Mouse (Mus musculus): ENCODE data around the gene Syt2. TPM values are rescaled to one million over a fixed set of nuclear protein-coding genes. Genes with fewer than 3 reads are reported as not detected.
A peak's percentile ranks its signal among the peaks of the same experiment; 100 is the strongest.

The Syt2 gene
- polyA plus RNA-seq, 1 experiment from 2014 or later, result 0.48 TPM

GRCm38 (mm10) chr1:134643702-134644101 lies 2.8 kb upstream of the Syt2 start:
- no peak for TF ChIP-seq CTCF (IDR thresholded peaks at IDR 0.05; ENCODE audit: low read depth)
- no peaks in the 10 kb centered on the region; the same call in 1 of the 2 replicates for H3K4me1 ChIP-seq (replicated peaks; ENCODE audit: control insufficient read depth, insufficient read depth, low read length)
- no peaks in the 10 kb centered on the region for H3K36me3 ChIP-seq (ENCODE audit: control insufficient read depth, insufficient read depth)
- no peaks in the 10 kb centered on the region for H3K9me3 ChIP-seq (ENCODE audit: control insufficient read depth)
- no peak overlapping the region for H3K9ac ChIP-seq (ENCODE audit: low read depth, low read length)
- no peak overlapping the region for H3K4me2 ChIP-seq (replicated peaks; ENCODE audit: low read depth)
- ATAC-seq, result no peak
- H3K4me3 ChIP-seq (ENCODE audit: low read depth, low read length), result no peak overlapping the region
- H3K27me3 ChIP-seq (replicated peaks; ENCODE audit: control insufficient read depth, insufficient read depth, low read length), result peaks cover 42% of the 10 kb centered on the region
- H3K27ac ChIP-seq (ENCODE audit: low read depth, low read length), result no peak overlapping the region
- 56% methylated on average over 6 of the region's 6 CpGs for WGBS

GRCm38 (mm10) chr1:134645408-134646200 lies 873 bp upstream of the Syt2 start:
- Histone ChIP-seq H3K4me3 (ENCODE audit: low read depth, low read length) (peak overlapping the region; percentile 54), H3K4me2 (replicated peaks; ENCODE audit: low read depth) (peak overlapping the region; percentile 86), H3K4me1 (replicated peaks; ENCODE audit: control insufficient read depth, insufficient read depth, low read length) (no peaks in the 10 kb centered on the region; the same call in 1 of the 2 replicates), H3K9me3 (ENCODE audit: control insufficient read depth) (no peaks in the 10 kb centered on the region), H3K36me3 (ENCODE audit: control insufficient read depth, insufficient read depth) (no peaks in the 10 kb centered on the region), H3K27ac (ENCODE audit: low read depth, low read length) (no peak overlapping the region), H3K27me3 (replicated peaks; ENCODE audit: control insufficient read depth, insufficient read depth, low read length) (peaks cover 49% of the 10 kb centered on the region), H3K9ac (ENCODE audit: low read depth, low read length) (no peak overlapping the region)
- TF ChIP-seq CTCF (IDR thresholded peaks at IDR 0.05; ENCODE audit: low read depth), result no peak
- ATAC-seq, result no peak
- 18% methylated on average over 16 of the region's 16 CpGs for WGBS

GRCm38 (mm10) chr1:134646963-134647282 lies 446 bp downstream of the Syt2 start:
- Histone ChIP-seq H3K27ac (ENCODE audit: low read depth, low read length) (no peak overlapping the region), H3K4me1 (replicated peaks; ENCODE audit: control insufficient read depth, insufficient read depth, low read length) (no peaks in the 10 kb centered on the region; the same call in 1 of the 2 replicates), H3K36me3 (ENCODE audit: control insufficient read depth, insufficient read depth) (no peaks in the 10 kb centered on the region), H3K9ac (ENCODE audit: low read depth, low read length) (peak overlapping the region; percentile 40), H3K27me3 (replicated peaks; ENCODE audit: control insufficient read depth, insufficient read depth, low read length) (peaks cover 49% of the 10 kb centered on the region), H3K4me3 (ENCODE audit: low read depth, low read length) (peak overlapping the region; percentile 54), H3K4me2 (replicated peaks; ENCODE audit: low read depth) (peak overlapping the region; percentile 86), H3K9me3 (ENCODE audit: control insufficient read depth) (no peaks in the 10 kb centered on the region)
- TF ChIP-seq CTCF (IDR thresholded peaks at IDR 0.05; ENCODE audit: low read depth), result no peak
- ATAC-seq, result no peak
- under 1% methylated on average over 28 of the region's 28 CpGs for WGBS

- WGBS, result 44% methylated on average over 7 of the region's 7 CpGs
- TF ChIP-seq CTCF (IDR thresholded peaks at IDR 0.05; ENCODE audit: low read depth), result no peak
- no peaks in the 10 kb centered on the region for H3K9me3 ChIP-seq (ENCODE audit: control insufficient read depth)
- no peaks in the 10 kb centered on the region; the same call in 1 of the 2 replicates for H3K4me1 ChIP-seq (replicated peaks; ENCODE audit: control insufficient read depth, insufficient read depth, low read length)
- ATAC-seq, result no peak
- H3K27me3 ChIP-seq (replicated peaks; ENCODE audit: control insufficient read depth, insufficient read depth, low read length), result peaks cover 49% of the 10 kb centered on the region
- H3K36me3 ChIP-seq (ENCODE audit: control insufficient read depth, insufficient read depth), result no peaks in the 10 kb centered on the region
- no peak overlapping the region for H3K9ac ChIP-seq (ENCODE audit: low read depth, low read length)
- peak overlapping the region; percentile 86; the same call in 1 of the 2 replicates for H3K4me2 ChIP-seq (replicated peaks; ENCODE audit: low read depth)
- no peak overlapping the region for H3K27ac ChIP-seq (ENCODE audit: low read depth, low read length)
- H3K4me3 ChIP-seq (ENCODE audit: low read depth, low read length), result peak overlapping the region; percentile 54; the same call in 1 of the 2 replicates
Measured at GRCm38 (mm10) chr1:134647591-134647990, 1.1 kb downstream of the Syt2 start.

- no peak overlapping the region for H3K4me2 ChIP-seq (replicated peaks; ENCODE audit: low read depth)
Measured at GRCm38 (mm10) chr1:134650816-134651215, 4.3 kb downstream of the Syt2 start.

GRCm38 (mm10) chr1:134651268-134651850 lies 4.9 kb downstream of the Syt2 start:
- Histone ChIP-seq H3K27me3 (replicated peaks; ENCODE audit: control insufficient read depth, insufficient read depth, low read length) (peaks cover 31% of the 10 kb centered on the region), H3K9ac (ENCODE audit: low read depth, low read length) (no peak overlapping the region), H3K27ac (ENCODE audit: low read depth, low read length) (no peak overlapping the region), H3K4me1 (replicated peaks; ENCODE audit: control insufficient read depth, insufficient read depth, low read length) (no peaks in the 10 kb centered on the region; the same call in 1 of the 2 replicates), H3K4me3 (ENCODE audit: low read depth, low read length) (no peak overlapping the region), H3K36me3 (ENCODE audit: control insufficient read depth, insufficient read depth) (no peaks in the 10 kb centered on the region), H3K4me2 (replicated peaks; ENCODE audit: low read depth) (peak overlapping the region; percentile 27; the same call in 1 of the 2 replicates), H3K9me3 (ENCODE audit: control insufficient read depth) (no peaks in the 10 kb centered on the region)
- TF ChIP-seq CTCF (IDR thresholded peaks at IDR 0.05; ENCODE audit: low read depth), result no peak
- WGBS, result 42% methylated on average over 13 of the region's 13 CpGs
- peak; percentile 70 for ATAC-seq

More at GRCm38 (mm10) chr1:134650816-134651215, 4.3 kb downstream of the Syt2 start:
- no peaks in the 10 kb centered on the region for H3K9me3 ChIP-seq (ENCODE audit: control insufficient read depth)
- H3K27ac ChIP-seq (ENCODE audit: low read depth, low read length), result no peak overlapping the region
- H3K9ac ChIP-seq (ENCODE audit: low read depth, low read length), result no peak overlapping the region
- TF ChIP-seq CTCF (IDR thresholded peaks at IDR 0.05; ENCODE audit: low read depth), result no peak
- 75% methylated on average over 5 of the region's 5 CpGs for WGBS
- H3K4me1 ChIP-seq (replicated peaks; ENCODE audit: control insufficient read depth, insufficient read depth, low read length), result no peaks in the 10 kb centered on the region; the same call in 1 of the 2 replicates
- H3K27me3 ChIP-seq (replicated peaks; ENCODE audit: control insufficient read depth, insufficient read depth, low read length), result peaks cover 37% of the 10 kb centered on the region
- no peak overlapping the region for H3K4me3 ChIP-seq (ENCODE audit: low read depth, low read length)
- H3K36me3 ChIP-seq (ENCODE audit: control insufficient read depth, insufficient read depth), result no peaks in the 10 kb centered on the region
- ATAC-seq, result no peak

Measured in intestine, postnatal 0 days (tissue).